Mouse (Mus musculus): Measurements from ENCODE around the gene Armc9. TPM values are rescaled to one million over a fixed set of nuclear protein-coding genes. Genes with fewer than 3 reads are reported as not detected.

Gene Armc9
- polyA plus RNA-seq, 2 experiments from 2014 or later, result 6.2 to 7.8 TPM

- ATAC-seq, result peak; percentile 38
Observed at GRCm38 (mm10) chr1:86229184-86229829, 74.7 kb downstream of the Armc9 start.

- no peak for ATAC-seq
Observed at GRCm38 (mm10) chr1:86232631-86233030, 78.1 kb downstream of the Armc9 start.

- no peak for ATAC-seq
Observed at GRCm38 (mm10) chr1:86233808-86234207, 79.2 kb downstream of the Armc9 start.

GRCm38 (mm10) chr1:86235118-86235517 lies 80.5 kb downstream of the Armc9 start:
- no peak for ATAC-seq

GRCm38 (mm10) chr1:86236442-86236841 lies 81.9 kb downstream of the Armc9 start:
- no peak for ATAC-seq

GRCm38 (mm10) chr1:86239010-86239409 lies 84.4 kb downstream of the Armc9 start:
- no peak for ATAC-seq

GRCm38 (mm10) chr1:86239871-86240270 lies 85.3 kb downstream of the Armc9 start:
- ATAC-seq, result no peak

GRCm38 (mm10) chr1:86240959-86241358 lies 86.4 kb downstream of the Armc9 start:
- ATAC-seq, result no peak

GRCm38 (mm10) chr1:86243490-86243889 lies 88.9 kb downstream of the Armc9 start:
- no peak for ATAC-seq

GRCm38 (mm10) chr1:86245301-86246085 lies 90.9 kb downstream of the Armc9 start:
- ATAC-seq, result no peak

- ATAC-seq, result no peak
Observed at GRCm38 (mm10) chr1:86253410-86253809, 98.8 kb downstream of the Armc9 start.

- no peak for ATAC-seq
Observed at GRCm38 (mm10) chr1:86256311-86256710, 101.7 kb downstream of the Armc9 start.

GRCm38 (mm10) chr1:86257228-86257627 lies 102.6 kb downstream of the Armc9 start:
- no peak for ATAC-seq

- ATAC-seq, result no peak
Observed at GRCm38 (mm10) chr1:86258171-86258824, 103.7 kb downstream of the Armc9 start.

GRCm38 (mm10) chr1:86263564-86264339 lies 109.2 kb downstream of the Armc9 start:
- ATAC-seq, result no peak

- ATAC-seq, result peak; percentile 90
Observed at GRCm38 (mm10) chr1:86265060-86265459, 110.5 kb downstream of the Armc9 start.

- ATAC-seq, result no peak
Observed at GRCm38 (mm10) chr1:86268492-86269189, 114.1 kb downstream of the Armc9 start.

GRCm38 (mm10) chr1:86269190-86269508 lies 114.6 kb downstream of the Armc9 start:
- ATAC-seq, result no peak

GRCm38 (mm10) chr1:86271707-86272106 lies 117.1 kb downstream of the Armc9 start:
- no peak for ATAC-seq

- no peak for ATAC-seq
Observed at GRCm38 (mm10) chr1:86277055-86277454, 122.5 kb downstream of the Armc9 start.

- no peak for ATAC-seq
Observed at GRCm38 (mm10) chr1:86281781-86282536, 127.4 kb downstream of the Armc9 start.

GRCm38 (mm10) chr1:86284101-86284500 lies 129.5 kb downstream of the Armc9 start:
- no peak for ATAC-seq
